Mouse (Mus musculus) heart, adult 2 months (tissue): Measurements from ENCODE around the gene Fnbp1.

Source experiments
- CTCF ChIP-seq: fragments of 200-600 bp; IDR thresholded peaks from 2 replicates; pipeline ENCODE4 v1.8.1; 2022; ENCODE audit warnings: antibody characterized with exemption, mild to moderate bottlenecking, moderate library complexity
- POLR2A ChIP-seq: fragments of 200-500 bp; IDR thresholded peaks from 2 replicates; pipeline ENCODE4 v1.6.1; 2011; ENCODE audit warnings: mild to moderate bottlenecking, low read depth, low read length, control low read depth; ENCODE audit not compliant: insufficient read depth

DNA sequence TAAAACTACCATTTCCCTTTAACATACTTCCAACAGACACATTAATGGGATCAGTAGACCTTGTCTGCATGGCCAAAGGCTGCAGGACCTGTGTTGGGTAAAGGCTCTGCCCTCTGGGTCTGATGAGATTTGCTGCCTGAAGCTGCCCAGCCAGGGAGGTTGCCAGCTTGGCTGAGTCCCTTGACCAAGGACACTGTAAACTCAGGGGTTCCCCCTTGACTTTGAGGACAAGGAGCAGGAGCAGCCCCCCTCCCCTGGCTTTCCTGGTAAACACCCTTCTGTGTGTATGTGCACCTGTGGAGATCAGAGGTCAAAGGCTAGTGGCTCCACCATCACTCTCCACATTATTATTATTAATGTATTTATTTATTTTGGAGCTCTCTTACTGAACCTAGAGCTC is 55.3 kb downstream of the Fnbp1 start:
- TF ChIP-seq CTCF (no peak), POLR2A (no peak)
